Mouse (Mus musculus): ENCODE data around the gene Tbc1d23. TPM values are rescaled to one million over a fixed set of nuclear protein-coding genes. Genes with fewer than 3 reads are reported as not detected.

Tbc1d23 gene
- total and polyA plus RNA-seq, 2 experiments from 2014 or later = 36.9 to 66.1 TPM

DNA sequence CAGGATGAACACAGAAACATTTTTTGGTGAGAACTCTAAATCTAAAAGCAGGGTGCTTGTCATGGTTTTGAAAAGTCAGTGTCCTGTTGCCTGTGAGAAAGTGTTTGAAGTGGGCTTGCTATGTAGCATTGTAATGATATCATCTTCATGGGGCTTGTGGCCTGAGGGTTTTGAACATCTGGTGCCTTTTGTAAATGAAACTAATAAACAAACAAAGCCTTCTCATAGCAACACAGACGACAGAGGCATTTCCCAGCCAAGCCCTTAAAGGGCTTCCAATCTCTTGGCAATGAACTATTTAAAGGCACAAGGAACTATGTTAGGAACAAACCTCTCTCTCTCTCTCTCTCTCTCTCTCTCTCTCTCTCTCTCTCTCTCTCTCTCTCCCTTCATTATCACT is 35.8 kb upstream of the Tbc1d23 start:
- no peaks in the 10 kb centered on the region for H3K27me3 ChIP-seq (ENCODE audit: insufficient read depth, low read length)
- no peak for TF ChIP-seq CTCF (IDR thresholded peaks at IDR 0.05)
- H3K4me3 ChIP-seq (ENCODE audit: low read depth, low read length) = no peak overlapping the region
- no peaks in the 10 kb centered on the region for H3K36me3 ChIP-seq (ENCODE audit: insufficient read depth, low read length)
- H3K4me1 ChIP-seq (ENCODE audit: insufficient read depth, low read length) = no peaks in the 10 kb centered on the region
- no peak for ATAC-seq (ENCODE audit: low FRiP score)
- no peak overlapping the region for H3K4me2 ChIP-seq (ENCODE audit: low read depth, low read length, poor library complexity, severe bottlenecking)
- no peak overlapping the region for H3K27ac ChIP-seq (ENCODE audit: low read depth, low read length)
- no peaks in the 10 kb centered on the region for H3K9me3 ChIP-seq (ENCODE audit: low read length)
- 15% methylated on average over 1 of the region's 1 CpGs for WGBS
- DNase-seq (ENCODE audit: low spot score) = peak; percentile 28
- no peak overlapping the region for H3K9ac ChIP-seq (replicated peaks; ENCODE audit: low read length, poor library complexity, severe bottlenecking)

DNA sequence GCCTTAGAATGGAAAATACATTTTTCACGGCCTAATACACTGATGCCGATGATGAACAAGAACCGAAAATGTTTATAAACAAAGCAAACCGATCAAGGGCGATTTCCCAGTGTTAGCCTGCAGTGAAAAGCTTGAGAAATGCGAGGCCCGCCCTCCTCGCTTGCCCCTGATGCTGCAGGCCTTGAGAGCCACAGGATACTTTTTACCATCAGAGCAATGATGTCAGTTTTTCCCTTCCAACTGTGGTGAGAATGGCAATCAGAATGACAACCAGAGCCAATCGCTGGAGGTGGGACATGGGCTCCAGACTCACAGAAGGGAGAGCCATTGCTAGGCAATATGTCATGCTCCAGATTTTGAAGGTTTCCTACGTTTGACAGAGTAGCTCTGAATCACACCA is 28.8 kb upstream of the Tbc1d23 start:
- no peak overlapping the region for H3K4me3 ChIP-seq (ENCODE audit: low read depth, low read length)
- DNase-seq (ENCODE audit: low spot score) (no peak), ATAC-seq (ENCODE audit: low FRiP score) (no peak)
- WGBS = 81% methylated on average over 10 of the region's 10 CpGs
- no peak overlapping the region for H3K9ac ChIP-seq (replicated peaks; ENCODE audit: low read length, poor library complexity, severe bottlenecking)
- TF ChIP-seq CTCF (IDR thresholded peaks at IDR 0.05) = no peak
- H3K4me1 ChIP-seq (ENCODE audit: insufficient read depth, low read length) = no peaks in the 10 kb centered on the region
- no peaks in the 10 kb centered on the region for H3K9me3 ChIP-seq (ENCODE audit: low read length)
- H3K27me3 ChIP-seq (ENCODE audit: insufficient read depth, low read length) = no peaks in the 10 kb centered on the region
- H3K4me2 ChIP-seq (ENCODE audit: low read depth, low read length, poor library complexity, severe bottlenecking) = no peak overlapping the region
- no peak overlapping the region for H3K27ac ChIP-seq (ENCODE audit: low read depth, low read length)
- no peaks in the 10 kb centered on the region for H3K36me3 ChIP-seq (ENCODE audit: insufficient read depth, low read length)

DNA sequence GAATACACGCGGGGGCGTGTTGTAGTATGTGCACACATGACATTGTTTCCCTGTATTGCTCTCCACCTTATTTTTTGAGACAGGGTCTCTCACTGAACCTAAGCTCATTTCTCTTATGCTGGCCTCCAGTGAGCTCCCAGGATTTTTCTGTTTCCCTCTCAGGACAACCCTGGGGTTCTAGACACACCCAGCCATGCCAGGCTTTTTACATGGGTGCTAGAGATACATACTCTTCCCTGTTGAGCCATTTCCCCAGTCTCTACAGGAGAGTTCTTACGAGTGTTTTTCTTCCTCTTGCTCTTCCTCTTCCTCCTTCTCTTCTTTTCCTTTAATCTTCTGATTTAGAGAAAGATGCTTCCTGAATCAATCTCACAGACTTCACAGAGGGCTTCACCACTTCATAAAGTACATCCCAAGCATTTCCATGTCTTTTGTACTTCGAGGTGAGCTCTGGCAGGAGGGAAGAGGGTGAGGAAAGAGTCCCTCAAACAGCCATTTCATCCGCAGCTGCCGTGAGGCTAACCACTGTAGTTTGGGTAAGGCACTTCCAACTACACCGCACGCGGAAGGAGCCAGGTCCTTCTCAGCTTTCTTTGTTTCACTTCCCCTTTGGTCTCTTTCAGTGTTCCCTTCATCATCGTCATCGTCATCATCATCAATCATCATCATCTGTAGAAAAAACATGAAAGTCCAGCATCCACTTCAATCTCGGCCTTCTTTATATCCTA is 28.2 kb upstream of the Tbc1d23 start:
- Histone ChIP-seq H3K4me1 (ENCODE audit: insufficient read depth, low read length) (no peaks in the 10 kb centered on the region), H3K4me3 (ENCODE audit: low read depth, low read length) (no peak overlapping the region), H3K4me2 (ENCODE audit: low read depth, low read length, poor library complexity, severe bottlenecking) (no peak overlapping the region), H3K9ac (replicated peaks; ENCODE audit: low read length, poor library complexity, severe bottlenecking) (no peak overlapping the region), H3K36me3 (ENCODE audit: insufficient read depth, low read length) (no peaks in the 10 kb centered on the region), H3K27me3 (ENCODE audit: insufficient read depth, low read length) (no peaks in the 10 kb centered on the region), H3K9me3 (ENCODE audit: low read length) (no peaks in the 10 kb centered on the region), H3K27ac (ENCODE audit: low read depth, low read length) (no peak overlapping the region)
- DNase-seq (ENCODE audit: low spot score) (no peak), ATAC-seq (ENCODE audit: low FRiP score) (no peak)
- TF ChIP-seq CTCF (IDR thresholded peaks at IDR 0.05) = no peak
- WGBS = 90% methylated on average over 13 of the region's 13 CpGs

DNA sequence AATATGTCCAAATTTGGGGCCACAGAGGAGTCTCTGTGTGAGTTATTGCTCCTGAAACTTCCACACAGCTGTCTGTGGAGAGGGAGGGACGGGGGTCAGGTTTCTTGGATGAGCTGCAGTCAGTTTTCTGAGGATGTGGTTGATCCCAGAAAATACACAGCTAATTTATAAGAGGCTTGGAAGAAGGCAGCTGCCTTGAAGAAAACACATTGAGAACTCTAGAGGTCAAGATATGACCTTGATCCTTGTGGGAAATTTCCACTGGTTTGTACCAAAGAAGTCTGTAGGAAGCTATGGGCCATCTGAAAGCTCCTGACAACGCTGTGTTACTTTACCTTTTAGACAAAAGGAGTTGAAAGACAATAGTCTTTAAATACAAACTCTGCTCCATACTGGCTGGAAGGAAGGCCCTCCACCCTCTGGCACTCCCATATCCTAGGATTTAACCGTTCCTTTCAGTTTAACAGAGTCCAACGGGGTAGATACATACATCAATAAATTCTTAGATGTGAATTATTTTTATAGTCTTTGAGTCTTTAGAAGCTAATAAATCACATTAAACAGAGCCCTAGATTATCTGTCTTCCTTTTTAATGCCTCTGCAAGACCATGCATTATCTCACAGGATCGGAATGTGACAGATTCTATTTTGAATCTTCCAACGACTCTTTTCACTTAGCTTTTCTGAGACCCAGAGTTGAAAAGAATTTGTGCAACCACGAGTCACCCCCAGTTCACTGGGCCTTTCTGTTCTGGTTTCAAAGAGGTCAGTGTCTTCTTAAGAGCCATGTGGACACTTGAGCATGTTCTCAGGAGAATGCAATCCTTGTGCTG is 20.5 kb upstream of the Tbc1d23 start:
- Histone ChIP-seq H3K4me2 (ENCODE audit: low read depth, low read length, poor library complexity, severe bottlenecking) (no peak overlapping the region), H3K4me3 (ENCODE audit: low read depth, low read length) (no peak overlapping the region), H3K4me1 (ENCODE audit: insufficient read depth, low read length) (no peaks in the 10 kb centered on the region), H3K36me3 (ENCODE audit: insufficient read depth, low read length) (no peaks in the 10 kb centered on the region), H3K27me3 (ENCODE audit: insufficient read depth, low read length) (no peaks in the 10 kb centered on the region), H3K27ac (ENCODE audit: low read depth, low read length) (no peak overlapping the region), H3K9ac (replicated peaks; ENCODE audit: low read length, poor library complexity, severe bottlenecking) (no peak overlapping the region), H3K9me3 (ENCODE audit: low read length) (no peaks in the 10 kb centered on the region)
- ATAC-seq (ENCODE audit: low FRiP score) (no peak), DNase-seq (ENCODE audit: low spot score) (no peak)
- WGBS = 35% methylated on average over 7 of the region's 7 CpGs
- no peak for TF ChIP-seq CTCF (IDR thresholded peaks at IDR 0.05)

DNA sequence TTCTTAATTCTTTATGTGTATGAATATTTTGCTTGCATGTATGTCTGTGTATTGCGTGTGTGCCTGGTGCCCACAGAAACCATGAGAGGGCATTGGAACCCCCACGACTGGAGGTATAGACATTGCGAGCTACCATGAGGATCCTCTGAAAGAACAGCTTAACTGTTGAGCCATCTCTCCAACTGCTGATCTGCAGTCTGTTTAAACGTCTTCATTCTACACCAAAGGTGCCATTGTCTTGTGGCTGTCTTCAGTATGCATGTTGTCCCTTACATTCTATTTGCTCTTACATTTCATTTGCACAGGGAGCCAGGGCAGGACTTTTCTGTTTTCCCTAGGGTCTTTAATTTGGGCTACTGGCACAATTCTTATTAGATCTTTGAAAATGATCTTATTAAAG is 19.7 kb upstream of the Tbc1d23 start:
- no peak overlapping the region for H3K4me3 ChIP-seq (ENCODE audit: low read depth, low read length)
- no peaks in the 10 kb centered on the region for H3K36me3 ChIP-seq (ENCODE audit: insufficient read depth, low read length)
- H3K4me2 ChIP-seq (ENCODE audit: low read depth, low read length, poor library complexity, severe bottlenecking) = no peak overlapping the region
- 86% methylated on average over 4 of the region's 4 CpGs for WGBS
- DNase-seq (ENCODE audit: low spot score) = no peak
- no peaks in the 10 kb centered on the region for H3K27me3 ChIP-seq (ENCODE audit: insufficient read depth, low read length)
- H3K9me3 ChIP-seq (ENCODE audit: low read length) = no peaks in the 10 kb centered on the region
- no peak overlapping the region for H3K27ac ChIP-seq (ENCODE audit: low read depth, low read length)
- TF ChIP-seq CTCF (IDR thresholded peaks at IDR 0.05) = no peak
- H3K9ac ChIP-seq (replicated peaks; ENCODE audit: low read length, poor library complexity, severe bottlenecking) = no peak overlapping the region
- H3K4me1 ChIP-seq (ENCODE audit: insufficient read depth, low read length) = no peaks in the 10 kb centered on the region
- ATAC-seq (ENCODE audit: low FRiP score) = no peak

DNA sequence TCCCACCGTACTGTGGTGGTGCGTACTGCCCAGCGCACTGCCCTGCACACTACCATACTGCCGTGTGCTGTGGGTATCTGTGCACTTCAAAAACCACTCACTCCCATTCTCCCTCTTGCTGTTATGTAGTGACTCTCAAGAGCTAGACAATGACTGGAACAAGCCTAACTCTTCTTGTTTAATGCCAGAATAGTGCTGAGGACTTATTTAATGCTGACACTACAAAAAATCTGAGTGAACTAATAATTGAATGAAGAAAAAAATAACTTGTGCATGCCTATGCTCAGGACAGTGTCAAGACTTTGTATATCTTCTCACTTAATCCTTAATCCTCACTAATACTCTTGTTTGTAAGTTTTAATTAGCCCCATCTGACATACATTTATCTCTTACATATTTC is 16.2 kb upstream of the Tbc1d23 start:
- no peak overlapping the region for H3K27ac ChIP-seq (ENCODE audit: low read depth, low read length)
- H3K4me3 ChIP-seq (ENCODE audit: low read depth, low read length) = no peak overlapping the region
- TF ChIP-seq CTCF (IDR thresholded peaks at IDR 0.05) = no peak
- DNase-seq (ENCODE audit: low spot score) (no peak), ATAC-seq (ENCODE audit: low FRiP score) (no peak)
- H3K4me2 ChIP-seq (ENCODE audit: low read depth, low read length, poor library complexity, severe bottlenecking) = no peak overlapping the region
- H3K9ac ChIP-seq (replicated peaks; ENCODE audit: low read length, poor library complexity, severe bottlenecking) = no peak overlapping the region
- WGBS = 86% methylated on average over 4 of the region's 4 CpGs
- H3K4me1 ChIP-seq (ENCODE audit: insufficient read depth, low read length) = no peaks in the 10 kb centered on the region
- no peaks in the 10 kb centered on the region for H3K9me3 ChIP-seq (ENCODE audit: low read length)
- H3K27me3 ChIP-seq (ENCODE audit: insufficient read depth, low read length) = no peaks in the 10 kb centered on the region
- H3K36me3 ChIP-seq (ENCODE audit: insufficient read depth, low read length) = no peaks in the 10 kb centered on the region
